Mouse (Mus musculus): ENCODE measurements around the gene Taf12.

DNA sequence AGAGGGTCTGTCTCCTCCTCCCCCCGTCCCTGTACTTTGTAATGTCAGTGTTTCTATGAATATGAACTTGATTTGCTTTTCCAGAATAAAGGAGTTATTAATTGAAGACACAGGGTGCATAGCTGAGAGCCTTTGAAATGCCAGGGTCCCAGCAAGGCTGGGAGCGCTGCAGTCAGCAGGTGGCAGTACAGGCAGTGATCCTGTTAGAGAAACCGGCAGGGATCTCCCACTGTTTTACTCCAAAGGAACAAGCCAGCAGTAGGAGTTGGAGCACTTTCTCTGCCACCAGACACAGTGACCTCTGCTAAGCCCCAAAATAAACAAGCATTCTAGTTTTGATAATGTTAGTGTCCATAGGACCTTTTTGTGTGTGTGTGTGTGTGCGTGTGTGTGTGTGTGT is 18.8 kb downstream of the Taf12 start:
- TF ChIP-seq TCF3 (IDR thresholded peaks at IDR 0.05; ENCODE audit: insufficient read length, low read depth) (no peak), POLR2A (IDR thresholded peaks at IDR 0.05; ENCODE audit: insufficient read length, low read depth) (no peak), MYOD1 (IDR thresholded peaks at IDR 0.05; ENCODE audit: control insufficient read depth in 1 of 3, insufficient read length in 2 of 3, low read depth in 2 of 3) (no peak), POLR2AphosphoS2 (IDR thresholded peaks at IDR 0.05; ENCODE audit: insufficient read length, low read depth) (no peak), CEBPB (IDR thresholded peaks at IDR 0.05; ENCODE audit: insufficient read depth, poor library complexity, severe bottlenecking) (no peak), SRF (IDR thresholded peaks at IDR 0.05; ENCODE audit: control insufficient read depth, insufficient read length, low read depth) (no peak)

Data from myocyte (in vitro differentiated cells).